Mouse (Mus musculus): ENCODE data around the gene Akt3. TPM values are rescaled to one million over a fixed set of nuclear protein-coding genes. Genes with fewer than 3 reads are reported as not detected.

Akt3 gene
- polyA plus RNA-seq, 1 experiment from 2014 or later, result 1.7 TPM

- 72% methylated on average over 1 of the region's 1 CpGs for WGBS
- ATAC-seq, result no peak
- H3K9me3 ChIP-seq (ENCODE audit: control insufficient read depth), result no peaks in the 10 kb centered on the region
- H3K9ac ChIP-seq (ENCODE audit: low read depth, low read length), result no peak overlapping the region
- H3K4me1 ChIP-seq (replicated peaks; ENCODE audit: control insufficient read depth, insufficient read depth, low read length), result no peaks in the 10 kb centered on the region
- H3K4me2 ChIP-seq (replicated peaks; ENCODE audit: low read depth), result no peak overlapping the region
- no peak overlapping the region for H3K27ac ChIP-seq (ENCODE audit: low read depth, low read length)
- H3K36me3 ChIP-seq (ENCODE audit: control insufficient read depth, insufficient read depth), result no peaks in the 10 kb centered on the region
- no peak overlapping the region for H3K4me3 ChIP-seq (ENCODE audit: low read depth, low read length)
- no peak for TF ChIP-seq CTCF (IDR thresholded peaks at IDR 0.05; ENCODE audit: low read depth)
- no peaks in the 10 kb centered on the region for H3K27me3 ChIP-seq (replicated peaks; ENCODE audit: control insufficient read depth, insufficient read depth, low read length)
Measured at GRCm38 (mm10) chr1:177081957-177082645, 175.9 kb downstream of the Akt3 start.

- TF ChIP-seq CTCF (IDR thresholded peaks at IDR 0.05; ENCODE audit: low read depth), result no peak
- Histone ChIP-seq H3K27ac (ENCODE audit: low read depth, low read length) (no peak overlapping the region), H3K4me1 (replicated peaks; ENCODE audit: control insufficient read depth, insufficient read depth, low read length) (no peaks in the 10 kb centered on the region), H3K4me3 (ENCODE audit: low read depth, low read length) (no peak overlapping the region), H3K4me2 (replicated peaks; ENCODE audit: low read depth) (no peak overlapping the region), H3K36me3 (ENCODE audit: control insufficient read depth, insufficient read depth) (no peaks in the 10 kb centered on the region), H3K9me3 (ENCODE audit: control insufficient read depth) (no peaks in the 10 kb centered on the region), H3K27me3 (replicated peaks; ENCODE audit: control insufficient read depth, insufficient read depth, low read length) (no peaks in the 10 kb centered on the region), H3K9ac (ENCODE audit: low read depth, low read length) (no peak overlapping the region)
- 84% methylated on average over 2 of the region's 2 CpGs for WGBS
- ATAC-seq, result no peak
Measured at GRCm38 (mm10) chr1:177069161-177069560, 188.8 kb downstream of the Akt3 start.

- 77% methylated on average over 8 of the region's 8 CpGs for WGBS
- no peak overlapping the region for H3K4me3 ChIP-seq (ENCODE audit: low read depth, low read length)
- no peak for TF ChIP-seq CTCF (IDR thresholded peaks at IDR 0.05; ENCODE audit: low read depth)
- H3K9ac ChIP-seq (ENCODE audit: low read depth, low read length), result no peak overlapping the region
- no peaks in the 10 kb centered on the region for H3K9me3 ChIP-seq (ENCODE audit: control insufficient read depth)
- H3K4me2 ChIP-seq (replicated peaks; ENCODE audit: low read depth), result no peak overlapping the region
- H3K27me3 ChIP-seq (replicated peaks; ENCODE audit: control insufficient read depth, insufficient read depth, low read length), result no peaks in the 10 kb centered on the region
- no peak overlapping the region for H3K27ac ChIP-seq (ENCODE audit: low read depth, low read length)
- no peaks in the 10 kb centered on the region for H3K36me3 ChIP-seq (ENCODE audit: control insufficient read depth, insufficient read depth)
- ATAC-seq, result no peak
- no peaks in the 10 kb centered on the region for H3K4me1 ChIP-seq (replicated peaks; ENCODE audit: control insufficient read depth, insufficient read depth, low read length)
Measured at GRCm38 (mm10) chr1:177067123-177067646, 190.8 kb downstream of the Akt3 start.

GRCm38 (mm10) chr1:177065732-177066131, 192.3 kb downstream of the Akt3 start:
- H3K27me3 ChIP-seq (replicated peaks; ENCODE audit: control insufficient read depth, insufficient read depth, low read length), result no peaks in the 10 kb centered on the region
- H3K9ac ChIP-seq (ENCODE audit: low read depth, low read length), result no peak overlapping the region
- H3K36me3 ChIP-seq (ENCODE audit: control insufficient read depth, insufficient read depth), result no peaks in the 10 kb centered on the region
- no peaks in the 10 kb centered on the region for H3K9me3 ChIP-seq (ENCODE audit: control insufficient read depth)
- H3K27ac ChIP-seq (ENCODE audit: low read depth, low read length), result no peak overlapping the region
- H3K4me1 ChIP-seq (replicated peaks; ENCODE audit: control insufficient read depth, insufficient read depth, low read length), result no peaks in the 10 kb centered on the region
- ATAC-seq, result no peak
- no peak overlapping the region for H3K4me2 ChIP-seq (replicated peaks; ENCODE audit: low read depth)
- TF ChIP-seq CTCF (IDR thresholded peaks at IDR 0.05; ENCODE audit: low read depth), result no peak
- no peak overlapping the region for H3K4me3 ChIP-seq (ENCODE audit: low read depth, low read length)

GRCm38 (mm10) chr1:177061761-177062160, 196.2 kb downstream of the Akt3 start:
- Histone ChIP-seq H3K4me2 (replicated peaks; ENCODE audit: low read depth) (no peak overlapping the region), H3K9ac (ENCODE audit: low read depth, low read length) (no peak overlapping the region), H3K27ac (ENCODE audit: low read depth, low read length) (no peak overlapping the region), H3K4me1 (replicated peaks; ENCODE audit: control insufficient read depth, insufficient read depth, low read length) (no peaks in the 10 kb centered on the region), H3K9me3 (ENCODE audit: control insufficient read depth) (no peaks in the 10 kb centered on the region), H3K27me3 (replicated peaks; ENCODE audit: control insufficient read depth, insufficient read depth, low read length) (no peaks in the 10 kb centered on the region), H3K36me3 (ENCODE audit: control insufficient read depth, insufficient read depth) (no peaks in the 10 kb centered on the region), H3K4me3 (ENCODE audit: low read depth, low read length) (no peak overlapping the region)
- no peak for TF ChIP-seq CTCF (IDR thresholded peaks at IDR 0.05; ENCODE audit: low read depth)
- no peak for ATAC-seq
- 82% methylated on average over 2 of the region's 2 CpGs for WGBS

GRCm38 (mm10) chr1:177054891-177055290, 203.1 kb downstream of the Akt3 start:
- Histone ChIP-seq H3K4me2 (replicated peaks; ENCODE audit: low read depth) (no peak overlapping the region), H3K27me3 (replicated peaks; ENCODE audit: control insufficient read depth, insufficient read depth, low read length) (no peaks in the 10 kb centered on the region), H3K27ac (ENCODE audit: low read depth, low read length) (no peak overlapping the region), H3K4me3 (ENCODE audit: low read depth, low read length) (no peak overlapping the region), H3K9ac (ENCODE audit: low read depth, low read length) (no peak overlapping the region), H3K36me3 (ENCODE audit: control insufficient read depth, insufficient read depth) (no peaks in the 10 kb centered on the region), H3K4me1 (replicated peaks; ENCODE audit: control insufficient read depth, insufficient read depth, low read length) (no peaks in the 10 kb centered on the region), H3K9me3 (ENCODE audit: control insufficient read depth) (no peaks in the 10 kb centered on the region)
- no peak for ATAC-seq
- WGBS, result 82% methylated on average over 2 of the region's 2 CpGs
- no peak for TF ChIP-seq CTCF (IDR thresholded peaks at IDR 0.05; ENCODE audit: low read depth)
